8 mouse cellular contexts compared by ENCODE assay signal in the genomic region with DNA sequence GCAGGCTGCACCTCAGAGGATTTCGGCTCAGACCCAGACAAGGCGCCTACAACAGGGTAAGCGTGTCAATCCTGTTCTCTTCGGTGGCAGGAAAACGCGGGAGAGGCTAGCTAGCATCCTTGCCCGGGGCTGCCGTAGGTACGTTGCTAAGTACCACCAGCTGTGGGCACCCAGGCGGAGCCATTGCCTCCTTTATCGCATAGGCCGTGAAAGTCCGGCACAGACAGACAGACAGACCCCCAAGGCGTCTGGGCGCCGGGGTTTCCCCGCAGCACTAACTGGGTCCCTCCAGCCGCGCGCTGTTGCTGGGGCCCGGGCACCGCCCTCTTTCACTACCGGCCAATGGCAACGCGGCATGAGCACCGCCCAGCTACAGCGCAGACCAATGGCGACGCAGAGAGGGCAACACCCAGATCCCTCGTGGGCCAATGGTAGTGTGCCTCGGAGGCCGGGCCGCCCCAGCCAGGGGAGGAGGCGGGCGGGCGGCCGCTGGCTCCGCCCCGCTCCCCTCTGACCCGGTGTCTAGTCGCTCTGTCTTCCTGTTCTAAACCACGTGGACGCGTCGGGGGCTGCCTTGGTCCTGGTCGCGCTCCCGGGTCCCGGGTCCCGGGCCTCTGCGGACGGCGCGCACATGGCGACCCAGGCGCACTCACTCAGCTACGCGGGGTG. TPM values are rescaled to one million over a fixed set of nuclear protein-coding genes. Genes with fewer than 3 reads are reported as not detected.
A peak's percentile ranks its signal among the peaks of the same experiment; 100 is the strongest.
DNase-seq lines count a peak whose midpoint lies in the region; ATAC-seq and TF ChIP-seq lines count a peak whose summit lies in the region.

Gene Rcl1, plus strand, starts transcription at position 502 of the 669 bp plus-strand sequence.

- peak within 1 kb of the TSS; percentile 96 for H3K4me2 ChIP-seq in forebrain, embryonic 16.5 days (ENCODE audit: low read length)
- peak within 1 kb of the TSS; percentile 87 for H3K4me2 ChIP-seq in lung, embryonic 14.5 days

- peak; percentile 93 for DNase-seq in ES-E14 (ENCODE audit: low read depth, low spot score)
- DNase-seq in cerebellum, adult 11-12 months, result peak; percentile 96
- peak; percentile 93 to 94 for DNase-seq in heart, postnatal 36 days
- peak; percentile 95 to 96 for DNase-seq in layer of hippocampus, adult 2 months (ENCODE audit: low spot score in 2 of 2)
- DNase-seq in lung, embryonic 14.5 days, result peak; percentile 98
- peak; percentile 95 for DNase-seq in thymus, adult 2 months

- H3K9ac ChIP-seq in ES-E14 (ENCODE audit: insufficient read depth, low read depth, low read length, poor library complexity, severe bottlenecking), result peak within 1 kb of the TSS; percentile 93
- H3K9ac ChIP-seq in forebrain, embryonic 16.5 days (replicated peaks; ENCODE audit: low read depth, low read length), result peak within 1 kb of the TSS; percentile 80
- H3K9ac ChIP-seq in lung, embryonic 14.5 days, result peak within 1 kb of the TSS; percentile 80

- ATAC-seq in forebrain, embryonic 16.5 days, result peak; percentile 100
- ATAC-seq in lung, embryonic 14.5 days (ENCODE audit: insufficient read depth), result peak; percentile 100

- WGBS in forebrain, embryonic 16.5 days, result 0% methylated on average over 58 of the region's 58 CpGs
- 0% methylated on average over 52 of the region's 58 CpGs for WGBS in lung, embryonic 14.5 days
- WGBS in olfactory bulb, adult 2 months, result under 1% methylated on average over 58 of the region's 58 CpGs
- under 1% methylated on average over 58 of the region's 58 CpGs for WGBS in thymus, adult 2 months

- no peaks in the 10 kb centered on the region for H3K9me3 ChIP-seq in ES-E14 (ENCODE audit: control insufficient read depth, insufficient read depth, low read depth, low read length)
- no peaks in the 10 kb centered on the region for H3K9me3 ChIP-seq in forebrain, embryonic 16.5 days (ENCODE audit: control insufficient read depth, low read length)
- no peaks in the 10 kb centered on the region for H3K9me3 ChIP-seq in lung, embryonic 14.5 days (ENCODE audit: low read depth, low read length)

- H3K4me1 ChIP-seq in ES-E14 (ENCODE audit: control insufficient read depth in 2 of 2, insufficient read depth in 2 of 2, low read length in 2 of 2, poor library complexity in 1 of 2), result peaks cover 2 to 11% of the 10 kb centered on the region in 2 experiments; a peak in 1 of 4 replicates
- peaks cover 11% of the 10 kb centered on the region for H3K4me1 ChIP-seq in forebrain, embryonic 16.5 days (replicated peaks; ENCODE audit: control insufficient read depth, insufficient read depth, low read length)
- H3K4me1 ChIP-seq in lung, embryonic 14.5 days (ENCODE audit: insufficient read depth), result peaks cover 3% of the 10 kb centered on the region
- peaks cover 3% of the 10 kb centered on the region for H3K4me1 ChIP-seq in olfactory bulb, adult 2 months (ENCODE audit: control insufficient read depth, insufficient read depth, low read length)
- peaks cover 13% of the 10 kb centered on the region for H3K4me1 ChIP-seq in thymus, adult 2 months (replicated peaks; ENCODE audit: control insufficient read depth, insufficient read depth, low read length)

- peak within 1 kb of the TSS; percentile 93 to 100 for H3K4me3 ChIP-seq in ES-E14 (ENCODE audit: insufficient read depth in 1 of 2, low read depth in 1 of 2, low read length in 2 of 2, poor library complexity in 1 of 2, severe bottlenecking in 1 of 2)
- peak within 1 kb of the TSS; percentile 96 for H3K4me3 ChIP-seq in forebrain, embryonic 16.5 days (replicated peaks; ENCODE audit: low read length)
- peak within 1 kb of the TSS; percentile 91 for H3K4me3 ChIP-seq in layer of hippocampus, adult 2 months
- H3K4me3 ChIP-seq in lung, embryonic 14.5 days (ENCODE audit: low read depth, low read length), result peak within 1 kb of the TSS; percentile 91
- H3K4me3 ChIP-seq in olfactory bulb, adult 2 months (ENCODE audit: insufficient read depth, low read depth, low read length), result peak within 1 kb of the TSS; percentile 96
- H3K4me3 ChIP-seq in thymus, adult 2 months (ENCODE audit: control insufficient read depth, insufficient read depth, low read length), result peak within 1 kb of the TSS; percentile 70

- TF ChIP-seq POLR2A in olfactory bulb, adult 2 months (IDR thresholded peaks at IDR 0.05; ENCODE audit: insufficient read depth, low read depth, low read length), result peak; percentile 100
- TF ChIP-seq POLR2A in thymus, adult 2 months (IDR thresholded peaks at IDR 0.05; ENCODE audit: control insufficient read depth, extremely low read depth, insufficient read depth, low read length, poor library complexity), result peak; percentile 98

- no peaks in the 10 kb centered on the region for H3K27me3 ChIP-seq in forebrain, embryonic 16.5 days (replicated peaks; ENCODE audit: control insufficient read depth, insufficient read depth, low read length)
- H3K27me3 ChIP-seq in lung, embryonic 14.5 days (ENCODE audit: insufficient read depth, low read length), result no peaks in the 10 kb centered on the region
- H3K27me3 ChIP-seq in thymus, adult 2 months (ENCODE audit: control insufficient read depth, insufficient read depth, low read length), result no peaks in the 10 kb centered on the region

- in situ Hi-C loops in ES-E14 (cut with MboI; ENCODE audit: low sequenced_read_pairs in 2 of 2, unreplicated experiment in 2 of 2), result no loop called here

- peak within 1 kb of the TSS; percentile 27; the same call in 1 of the 2 replicates for H3K27ac ChIP-seq in ES-E14 (ENCODE audit: insufficient read depth, low read depth, low read length, poor library complexity, severe bottlenecking)
- peak within 1 kb of the TSS; percentile 69 for H3K27ac ChIP-seq in forebrain, embryonic 16.5 days (ENCODE audit: low read length)
- H3K27ac ChIP-seq in layer of hippocampus, adult 2 months, result peak within 1 kb of the TSS; percentile 92
- H3K27ac ChIP-seq in lung, embryonic 14.5 days (ENCODE audit: low read depth), result peak within 1 kb of the TSS; percentile 71
- peak within 1 kb of the TSS; percentile 87 for H3K27ac ChIP-seq in olfactory bulb, adult 2 months (ENCODE audit: insufficient read depth, low read depth, low read length)
- H3K27ac ChIP-seq in thymus, adult 2 months (ENCODE audit: control insufficient read depth, insufficient read depth, low read length), result no peak within 1 kb of the TSS

- intact Hi-C loops in heart, postnatal 36 days (cut with DNase I), result loop anchor here (2.0 to 10.0 kb wide), 4 partner anchors 32 to 934 kb away; partner anchors contain the start of gene Uhrf2

- TF ChIP-seq CTCF in layer of hippocampus, adult 2 months (conservative IDR thresholded peaks at IDR 0.05), result no peak; the same call in 1 of the 2 replicates
- peak; percentile 14; the same call in 1 of the 2 replicates for TF ChIP-seq CTCF in lung, embryonic 14.5 days (IDR thresholded peaks at IDR 0.05; ENCODE audit: low read depth)
- TF ChIP-seq CTCF in olfactory bulb, adult 2 months (IDR thresholded peaks at IDR 0.05; ENCODE audit: insufficient read depth, low read depth, low read length), result no peak
- TF ChIP-seq CTCF in thymus, adult 2 months (IDR thresholded peaks at IDR 0.05; ENCODE audit: borderline replicate concordance, control insufficient read depth, extremely low read depth, insufficient read depth, low read length, poor library complexity), result peak; percentile 46; the same call in 1 of the 2 replicates

- no peaks in the 10 kb centered on the region for H3K36me3 ChIP-seq in ES-E14 (ENCODE audit: control insufficient read depth, insufficient read depth, low read length, poor library complexity, severe bottlenecking)
- no peaks in the 10 kb centered on the region for H3K36me3 ChIP-seq in forebrain, embryonic 16.5 days (ENCODE audit: control insufficient read depth, insufficient read depth)
- no peaks in the 10 kb centered on the region for H3K36me3 ChIP-seq in lung, embryonic 14.5 days (ENCODE audit: insufficient read depth)
- no peaks in the 10 kb centered on the region for H3K36me3 ChIP-seq in thymus, adult 2 months (ENCODE audit: control insufficient read depth, insufficient read depth, low read length)

TF ChIP-seq in ES-E14, 5 proteins besides CTCF, POLR2A, EP300 and RAD21:
- TF ChIP-seq CHD2 (IDR thresholded peaks at IDR 0.05; ENCODE audit: low read depth, low read length) (peak; percentile 63), ZNF384 (IDR thresholded peaks at IDR 0.05; ENCODE audit: low read depth, low read length) (no peak), ZC3H11A (IDR thresholded peaks at IDR 0.05; ENCODE audit: borderline replicate concordance, low read depth, low read length) (no peak)
TF ChIP-seq in ES-E14: peak in this region for 1.

RNA-seq across cellular contexts. Expression of gene Rcl1, which starts in this region (rescaled TPM):
- total RNA-seq in ES-E14 (2012; rRNA removed), result 53.6 and 70.5 TPM in 2 replicates
- polyA plus RNA-seq in forebrain, embryonic 16.5 days (2015; fragmentation: Nextera tagmentation; extraction: Ambion mirVana), result 35.3 and 40.4 TPM in 2 replicates
- 1 to 10 TPM; 4.5 to 7.3 TPM for total RNA-seq in heart, postnatal 36 days (2021)
- total RNA-seq in layer of hippocampus, adult 2 months (2021), result 10 to 100 TPM; 19.3 to 22.0 TPM
- polyA plus RNA-seq in lung, embryonic 14.5 days (2014; fragmentation: Nextera tagmentation; extraction: Ambion mirVana), result 60.7 and 61.5 TPM in 2 replicates
- not detected in 2 replicates for polyA plus RNA-seq in olfactory bulb, adult 2 months (2012; ENCODE audit: insufficient read depth, insufficient read length, low replicate concordance, missing spikeins)
- 14.4 and 20.4 TPM in 2 replicates for polyA plus RNA-seq in thymus, adult 2 months (2012; rRNA removed)

Comparison
In these comparisons a context has a peak if more than half of its experiments do, and no peak if none do; other contexts are left out.
1. CTCF ChIP-seq: peak in lung, embryonic 14.5 days (single experiment) and thymus, adult 2 months (single experiment); none in layer of hippocampus, adult 2 months (single experiment) and olfactory bulb, adult 2 months (single experiment).
2. Peak in every context shown above with its lines, with median percentiles within 50 percentile points of each other: DNase-seq, H3K4me3 ChIP-seq and H3K9ac ChIP-seq.